Mouse (Mus musculus) mature B cell (primary cell): Measurements from ENCODE around the gene Psg20.
"Not testable (repeated sequence)": the region's sequence is repeated elsewhere in the genome, so short reads cannot be mapped to it uniquely, and the experiment has no call there.

Source experiments
- in situ Hi-C: fragments of 300-500 bp; cut with MboI; formaldehyde crosslinking; loops from 2 replicates; pipeline ENCODE4 v1.14.3; 2019

The Psg20 gene

DNA sequence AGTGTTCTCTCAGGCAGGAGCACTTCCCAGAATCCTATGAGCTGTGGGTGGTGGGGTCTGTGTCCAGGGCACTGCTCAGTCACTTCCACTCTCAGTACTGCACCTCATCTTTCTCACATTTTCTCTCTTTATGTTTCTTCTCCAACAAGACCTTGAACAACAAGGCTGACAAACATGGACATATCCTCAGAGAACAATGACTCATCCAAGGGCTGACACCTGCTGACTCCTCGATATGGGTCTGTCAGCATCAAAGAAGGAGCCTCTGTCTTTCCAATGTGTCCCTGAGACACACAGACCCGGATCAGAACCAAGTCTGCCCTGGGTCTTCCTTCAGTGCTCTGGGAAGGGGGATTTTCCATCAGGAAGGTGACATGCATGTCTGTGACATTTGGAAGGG is at the start of gene Psg20:
TSS of gene Psg20 (minus strand) at position 101 of the 400 bp plus-strand sequence.
- in situ Hi-C loops = no loop called here

DNA sequence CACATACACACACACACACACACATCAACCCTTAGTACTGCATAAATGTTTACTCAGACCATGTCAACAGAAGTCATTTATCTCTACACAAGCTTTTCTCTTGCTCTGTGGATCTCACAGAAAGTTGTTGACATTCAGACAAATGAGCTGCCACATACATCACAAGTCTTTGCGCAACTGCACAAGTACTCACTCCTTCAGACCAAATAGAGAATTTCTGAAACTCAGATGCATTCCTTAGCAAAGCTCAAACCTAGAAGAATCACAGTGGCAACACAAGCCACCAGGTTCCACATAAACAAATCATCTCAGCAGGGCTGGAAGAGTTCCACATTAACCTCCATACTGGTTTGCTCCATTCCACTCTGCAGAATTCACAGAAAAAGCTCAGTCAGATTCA is 48.5 kb upstream of the Psg20 start:
- in situ Hi-C loops = no loop called here

DNA sequence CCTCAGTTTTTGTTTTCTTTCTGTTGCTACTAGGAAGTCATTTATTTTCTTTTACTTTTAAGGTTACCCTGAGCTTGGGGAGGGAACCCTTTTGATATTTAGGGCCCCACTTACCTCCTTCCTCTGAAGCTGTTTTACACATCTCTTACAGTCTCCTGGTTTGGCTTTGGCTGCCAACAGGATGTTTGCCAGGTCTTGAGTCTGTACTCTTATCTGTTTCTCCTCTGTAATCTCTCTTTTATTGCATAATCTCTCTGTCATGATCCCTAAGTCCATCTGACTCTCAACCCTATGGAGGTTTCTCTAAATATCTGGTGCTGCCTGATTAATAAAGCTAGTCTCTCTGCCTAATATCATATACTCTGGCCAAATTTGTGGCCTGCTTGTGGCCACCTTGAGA is 47.1 kb upstream of the Psg20 start:
- in situ Hi-C loops = no loop called here

DNA sequence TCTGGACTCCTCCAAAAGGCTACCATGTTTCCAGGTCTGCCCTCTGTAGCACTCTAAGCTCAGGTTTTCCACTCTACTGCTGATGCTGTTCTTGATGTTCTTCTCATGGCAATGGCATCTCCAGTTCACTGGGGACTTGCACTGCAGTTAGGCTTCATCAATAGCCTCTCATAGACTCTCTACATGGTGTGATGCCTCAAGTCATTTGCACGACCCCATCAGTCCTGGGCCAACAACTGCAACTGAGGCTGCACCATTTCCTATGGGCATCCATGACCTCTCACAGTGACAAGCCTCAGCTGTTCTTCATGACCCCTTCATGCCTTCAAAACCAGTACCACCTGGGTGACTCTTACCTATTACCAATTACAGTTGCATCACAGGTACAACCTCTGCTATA is 42.4 kb upstream of the Psg20 start:
- in situ Hi-C loops = no loop called here

DNA sequence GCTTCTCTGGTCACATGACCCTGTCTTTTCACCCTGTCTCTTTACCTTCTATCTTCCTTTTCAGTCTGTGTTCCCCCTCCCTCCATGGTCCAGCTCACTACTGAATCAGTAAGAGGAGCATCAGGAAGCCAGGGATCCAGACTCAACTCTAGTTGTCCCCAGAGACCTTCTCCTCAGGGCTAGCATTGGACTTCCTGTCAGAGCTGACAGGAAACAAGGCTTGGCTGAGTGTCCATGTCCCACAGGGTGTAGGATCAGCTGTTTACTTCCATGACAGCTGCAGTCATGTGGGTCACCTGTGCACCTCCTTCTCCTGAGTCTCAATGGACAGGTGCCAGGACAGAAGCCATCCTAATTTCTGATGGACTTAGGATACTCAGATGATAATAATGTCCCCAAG is 39.9 kb upstream of the Psg20 start:
- in situ Hi-C loops = not testable (repeated sequence)

DNA sequence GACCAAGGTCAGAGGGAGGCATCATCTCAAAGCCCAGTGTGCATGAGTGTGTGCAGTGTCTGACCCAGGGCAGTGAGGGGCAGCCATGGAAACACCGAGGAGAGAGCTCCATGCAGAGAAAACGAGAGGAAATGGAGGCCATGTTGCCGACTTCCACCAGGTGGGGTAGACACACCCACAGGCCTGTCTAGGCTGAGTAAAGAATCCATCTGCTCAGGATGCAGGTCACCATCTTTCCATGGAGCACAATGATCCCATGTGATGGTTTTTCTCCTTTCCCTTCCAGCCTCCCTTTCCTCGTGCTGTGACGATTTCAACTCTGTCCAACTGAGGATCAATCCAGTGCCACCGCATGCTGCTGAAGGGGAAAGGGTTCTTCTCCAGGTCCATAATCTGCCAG is 38.0 kb upstream of the Psg20 start:
- in situ Hi-C loops = no loop called here

DNA sequence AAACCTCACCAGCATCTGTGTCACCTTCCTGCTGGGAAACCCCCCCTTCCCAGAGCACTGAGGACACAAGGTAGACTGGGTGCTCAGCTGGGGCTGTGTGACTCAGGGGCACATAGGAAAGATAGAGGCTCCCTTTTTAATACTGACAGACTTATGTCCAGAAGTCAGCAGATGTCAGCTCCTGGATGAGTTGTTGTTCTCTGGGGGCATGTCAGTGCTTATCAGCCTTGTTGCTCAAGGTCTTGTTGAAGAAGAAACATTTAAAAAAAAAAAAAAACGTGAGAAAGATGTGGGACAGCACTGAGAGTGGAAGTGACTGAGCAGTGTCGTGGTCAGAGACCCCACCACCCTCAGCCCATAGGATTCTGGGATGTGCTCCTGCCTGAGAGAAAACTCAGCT is 31.8 kb upstream of the Psg20 start, which contains the start of gene Psg22:
TSS of gene Psg22 (plus strand) at position 301 of the 400 bp plus-strand sequence.
- in situ Hi-C loops = no loop called here

DNA sequence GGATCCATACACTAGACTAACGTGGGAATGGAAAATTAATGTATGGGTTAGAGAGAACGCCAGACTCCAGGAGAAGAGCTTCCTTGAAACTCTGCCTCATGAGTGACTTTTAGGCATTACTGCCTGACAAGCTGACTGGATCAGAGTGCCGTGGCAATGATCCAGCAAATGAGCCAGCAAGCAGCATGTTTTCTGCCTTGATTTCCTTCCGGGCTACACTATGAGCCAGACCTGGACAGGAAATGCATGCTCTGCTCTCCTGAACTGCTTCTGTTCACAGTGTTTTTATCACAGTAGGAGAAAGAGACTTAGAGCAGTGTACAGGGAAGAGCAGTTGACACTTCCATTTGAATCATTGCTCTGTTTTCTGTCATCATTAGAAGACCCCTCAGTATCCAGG is 29.6 kb upstream of the Psg20 start:
- in situ Hi-C loops = no loop called here

DNA sequence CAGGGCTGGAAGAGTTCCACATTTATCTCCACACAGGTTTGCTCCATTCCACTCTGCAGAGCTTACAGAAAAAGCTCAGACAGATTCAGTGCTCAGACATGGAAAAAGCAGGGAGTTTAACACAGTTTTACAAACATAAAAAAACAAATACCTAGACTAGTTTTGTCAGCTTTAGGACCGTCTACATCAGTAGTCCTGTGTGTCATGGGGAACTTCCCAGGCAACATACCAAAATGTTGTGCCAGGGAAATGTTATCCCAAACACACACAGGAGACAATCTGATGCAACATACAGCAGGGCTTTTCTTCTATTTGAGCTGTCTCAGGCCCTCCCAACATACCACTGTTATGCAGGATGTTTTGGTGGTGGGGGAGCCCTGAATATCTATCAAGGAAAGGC is 24.9 kb upstream of the Psg20 start:
- in situ Hi-C loops = no loop called here

DNA sequence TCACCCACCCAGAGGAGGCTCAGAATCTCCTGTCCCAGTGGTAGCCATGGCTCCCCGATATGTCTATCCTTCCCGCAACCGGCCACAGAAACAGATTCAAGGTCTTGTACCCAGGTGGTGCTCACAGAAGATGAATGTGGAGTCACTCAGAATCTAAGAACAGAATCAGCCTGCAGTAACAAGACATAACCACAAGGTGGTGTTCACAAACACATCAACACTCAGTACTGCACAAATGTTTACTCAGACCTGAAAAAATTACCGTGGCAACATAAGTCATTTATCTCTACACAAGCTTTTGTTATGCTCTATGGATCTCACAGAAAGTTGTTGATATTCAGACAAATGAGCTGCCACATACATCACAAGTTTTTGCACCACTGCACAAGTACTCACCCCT is 24.3 kb upstream of the Psg20 start:
- in situ Hi-C loops = not testable (repeated sequence)

DNA sequence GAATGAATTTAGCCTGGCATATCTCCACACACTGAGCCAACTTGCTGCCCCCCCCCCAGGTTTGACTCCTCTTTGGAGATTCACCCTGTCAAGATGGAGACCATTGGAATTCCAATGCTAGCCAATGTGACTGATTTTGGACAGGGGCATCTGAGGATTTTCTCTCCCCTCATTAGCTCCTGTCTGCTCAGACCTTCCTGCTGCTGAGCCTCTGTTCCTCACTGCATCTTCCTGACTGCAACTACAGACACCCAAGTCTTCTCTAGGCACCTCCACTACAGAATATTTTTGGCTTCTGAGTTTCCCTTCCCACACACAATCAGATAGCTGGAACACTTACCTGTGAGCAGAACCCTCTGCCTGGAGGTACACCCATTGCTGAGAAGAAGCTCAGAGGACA is 399 bp downstream of the Psg20 start:
- in situ Hi-C loops = no loop called here

DNA sequence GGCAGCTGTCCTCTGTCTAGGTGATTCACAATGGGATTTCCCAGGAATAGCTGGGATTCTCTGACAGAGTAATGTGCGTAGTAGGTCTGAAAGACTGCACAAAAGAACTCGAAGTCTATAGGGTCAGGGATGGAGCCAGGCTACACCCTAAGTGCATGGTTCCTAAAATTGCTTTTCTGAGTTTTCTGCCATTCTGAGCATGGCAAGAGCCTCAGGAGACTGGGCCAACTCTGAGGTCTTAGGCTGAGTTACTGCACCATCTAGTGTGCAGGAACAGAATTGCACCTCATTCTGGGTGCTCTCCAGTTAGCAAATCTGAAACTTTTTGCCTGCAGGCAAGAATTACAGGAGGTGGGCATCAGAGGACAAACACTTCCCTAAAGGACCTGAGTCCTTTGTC is 6.2 kb downstream of the Psg20 start:
- in situ Hi-C loops = no loop called here

DNA sequence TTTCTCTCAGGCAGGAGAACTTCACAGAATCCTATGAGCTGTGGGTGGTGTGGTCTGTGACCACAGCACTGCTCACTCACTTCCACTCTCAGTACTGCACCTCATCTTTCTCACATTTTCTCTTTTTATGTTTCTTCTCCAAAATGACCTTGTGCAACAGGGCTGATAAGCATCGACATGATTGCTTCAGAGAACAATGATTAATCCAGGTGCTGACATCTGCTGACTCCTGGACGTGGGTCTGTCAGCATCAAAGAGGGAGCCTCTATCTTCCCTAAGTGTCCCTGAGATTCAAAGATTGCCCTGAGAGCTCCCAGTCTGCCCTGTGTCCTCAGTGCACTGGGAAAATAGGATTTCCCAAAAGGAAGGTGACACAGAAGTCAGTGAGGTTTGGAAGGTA is 29.4 kb downstream of the Psg20 start, which contains the start of gene Psg21:
TSS of gene Psg21 (minus strand) at position 101 of the 400 bp plus-strand sequence.
- in situ Hi-C loops = not testable (repeated sequence)

DNA sequence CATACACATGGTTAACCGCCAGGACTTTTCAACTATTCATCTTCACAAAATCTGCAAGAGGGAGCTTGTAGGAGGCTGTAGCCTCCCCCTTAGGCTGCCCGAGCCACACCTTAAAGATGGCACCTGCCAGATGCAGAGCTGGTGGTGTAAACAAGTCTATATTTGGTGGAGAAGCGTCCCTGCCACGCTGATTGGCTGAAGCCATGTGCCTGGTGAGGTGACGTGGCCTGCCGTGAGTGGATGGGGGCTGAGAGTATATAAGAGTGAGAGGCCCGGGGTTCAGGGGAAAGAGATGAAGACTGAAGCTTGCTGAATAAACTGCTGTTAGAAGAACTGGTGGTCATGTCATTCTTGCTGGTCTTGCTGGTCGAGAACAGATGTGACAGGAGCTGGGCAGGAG is 59.1 kb downstream of the Psg20 start:
- in situ Hi-C loops = not testable (repeated sequence)
